Mouse (Mus musculus) liver, embryonic 18 days (tissue): ENCODE results near the gene Gm11992. TPM values are rescaled to one million over a fixed set of nuclear protein-coding genes. Genes with fewer than 3 reads are reported as not detected.

Experiments
- polyA plus RNA-seq: library from polyadenylated mRNA; depleted of rRNA; stranded (reverse); fragments of >200 nt; gene quantifications from 2 replicates; pipeline ENCODE4 v1.2.3, GENCODE M21; 2012; rRNA removed

Gene Gm11992
- 0.15 and 0.19 TPM in 2 replicates for polyA plus RNA-seq

GRCm38 (mm10) chr11:9048011-9048702 lies at the start of gene Gm11992:
Gene Gm11992 (plus strand): TSS chr11:9048594.

GRCm38 (mm10) chr11:9010853-9011339 lies 37.5 kb upstream of the Gm11992 start, which contains the start of gene Hus1:
Gene Hus1 (minus strand): TSS chr11:9011191.

DNA sequence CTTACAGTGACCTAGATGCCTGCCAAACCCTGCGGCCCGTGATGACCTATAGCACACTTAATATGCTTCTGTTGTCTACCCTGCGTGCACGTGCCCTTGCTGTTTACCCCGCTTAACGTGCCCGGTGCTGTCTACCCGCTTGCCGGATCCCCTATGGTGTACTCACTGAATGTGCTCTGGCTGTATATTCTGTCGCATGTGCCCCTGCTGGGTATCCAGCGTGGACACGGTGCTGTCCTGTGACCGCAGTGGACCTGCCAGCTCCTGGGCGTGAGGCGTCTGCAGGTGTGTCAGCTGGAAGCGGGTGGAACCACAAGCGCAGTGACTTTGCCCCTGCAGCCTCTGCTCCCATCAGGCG lies 288 bp downstream of the Gm11992 start, which contains the start of gene Sun3:
Gene Sun3, minus strand, starts transcription at position 289 of the 358 bp plus-strand sequence.

DNA sequence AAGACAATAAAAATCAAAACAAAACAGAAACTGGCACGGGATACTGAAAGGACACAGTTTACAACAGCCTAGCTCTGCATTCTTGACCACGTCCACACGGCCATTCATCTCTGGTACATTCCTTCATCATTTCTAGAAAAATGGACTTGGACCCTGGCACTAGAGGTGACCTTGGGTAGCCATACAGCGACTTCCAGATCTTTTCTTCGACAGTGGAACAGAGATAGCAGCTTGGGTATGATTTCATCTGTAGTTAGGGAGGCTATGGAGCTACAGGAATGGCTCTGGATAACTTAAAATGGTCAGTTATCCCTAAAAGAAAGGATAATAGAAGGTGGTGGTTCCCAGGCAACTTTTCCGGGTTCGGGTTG lies 69.6 kb downstream of the Gm11992 start, which contains the start of gene Upp1:
Gene Upp1, plus strand, starts transcription at position 54 of the 371 bp plus-strand sequence.

Other genes with a start within 250 kb of the Gm11992 start
- 0.04 and 0.05 TPM in 2 replicates for gene Pkd1l1, start 75.3 kb upstream of the Gm11992 start, polyA plus RNA-seq
- gene Hus1, start 37.4 kb upstream of the Gm11992 start, polyA plus RNA-seq = 4.5 and 4.7 TPM in 2 replicates
- 0.02 and 0.03 TPM in 2 replicates for gene Sun3, start 397 bp downstream of the Gm11992 start, polyA plus RNA-seq
- gene Upp1, start 69.5 kb downstream of the Gm11992 start, polyA plus RNA-seq = 3.5 TPM in 2 replicates
- 0.58 and 0.86 TPM in 2 replicates for gene Abca13, start 143.3 kb downstream of the Gm11992 start, polyA plus RNA-seq